Mouse (Mus musculus): Measurements from ENCODE around the gene Wdfy1.

Gene Wdfy1

GRCm38 (mm10) chr1:79710216-79710615 lies 65.7 kb downstream of the Wdfy1 start:
- DNase-seq, result no peak

- DNase-seq, result no peak
Observed at GRCm38 (mm10) chr1:79707383-79707782, 68.6 kb downstream of the Wdfy1 start.

- DNase-seq, result no peak
Observed at GRCm38 (mm10) chr1:79706707-79707106, 69.2 kb downstream of the Wdfy1 start.

- DNase-seq, result no peak
Observed at GRCm38 (mm10) chr1:79704672-79705071, 71.3 kb downstream of the Wdfy1 start.

- DNase-seq, result no peak
Observed at GRCm38 (mm10) chr1:79703520-79703919, 72.4 kb downstream of the Wdfy1 start.

GRCm38 (mm10) chr1:79698506-79698905 lies 77.4 kb downstream of the Wdfy1 start:
- no peak for DNase-seq

- DNase-seq, result no peak
Observed at GRCm38 (mm10) chr1:79697382-79697781, 78.6 kb downstream of the Wdfy1 start.

GRCm38 (mm10) chr1:79696933-79697332 lies 79.0 kb downstream of the Wdfy1 start:
- DNase-seq, result no peak

GRCm38 (mm10) chr1:79692482-79692881 lies 83.5 kb downstream of the Wdfy1 start:
- no peak for DNase-seq

- DNase-seq, result no peak
Observed at GRCm38 (mm10) chr1:79687254-79687653, 88.7 kb downstream of the Wdfy1 start.

- no peak for DNase-seq
Observed at GRCm38 (mm10) chr1:79684027-79684426, 91.9 kb downstream of the Wdfy1 start.

- no peak for DNase-seq
Observed at GRCm38 (mm10) chr1:79682936-79683335, 93.0 kb downstream of the Wdfy1 start.

- no peak for DNase-seq
Observed at GRCm38 (mm10) chr1:79680777-79681176, 95.2 kb downstream of the Wdfy1 start.

- DNase-seq, result no peak
Observed at GRCm38 (mm10) chr1:79678117-79678684, 97.7 kb downstream of the Wdfy1 start.

- DNase-seq, result no peak
Observed at GRCm38 (mm10) chr1:79675716-79676115, 100.2 kb downstream of the Wdfy1 start.

GRCm38 (mm10) chr1:79671543-79672337 lies 104.2 kb downstream of the Wdfy1 start, which contains the start of gene Ap1s3:
TSS of gene Ap1s3 (minus strand) at chr1:79671972.
- peak; percentile 61 for DNase-seq

GRCm38 (mm10) chr1:79671196-79671542 lies 104.8 kb downstream of the Wdfy1 start:
- no peak for DNase-seq

GRCm38 (mm10) chr1:79669419-79669974 lies 106.4 kb downstream of the Wdfy1 start:
- DNase-seq, result no peak

- DNase-seq, result no peak
Observed at GRCm38 (mm10) chr1:79664911-79665310, 111.0 kb downstream of the Wdfy1 start.

GRCm38 (mm10) chr1:79659598-79659997 lies 116.3 kb downstream of the Wdfy1 start:
- no peak for DNase-seq

- no peak for DNase-seq
Observed at GRCm38 (mm10) chr1:79657411-79657810, 118.5 kb downstream of the Wdfy1 start.

- DNase-seq, result no peak
Observed at GRCm38 (mm10) chr1:79655819-79656555, 120.0 kb downstream of the Wdfy1 start.

- no peak for DNase-seq
Observed at GRCm38 (mm10) chr1:79654948-79655347, 121.0 kb downstream of the Wdfy1 start.
